Mouse (Mus musculus): Measurements from ENCODE around the gene Serinc5.
A peak's percentile ranks its signal among the peaks of the same experiment; 100 is the strongest.

Serinc5 gene

GRCm38 (mm10) chr13:92742886-92743285 is 132.0 kb downstream of the Serinc5 start:
- no peak for DNase-seq (ENCODE audit: low read depth, low spot score)

DNA sequence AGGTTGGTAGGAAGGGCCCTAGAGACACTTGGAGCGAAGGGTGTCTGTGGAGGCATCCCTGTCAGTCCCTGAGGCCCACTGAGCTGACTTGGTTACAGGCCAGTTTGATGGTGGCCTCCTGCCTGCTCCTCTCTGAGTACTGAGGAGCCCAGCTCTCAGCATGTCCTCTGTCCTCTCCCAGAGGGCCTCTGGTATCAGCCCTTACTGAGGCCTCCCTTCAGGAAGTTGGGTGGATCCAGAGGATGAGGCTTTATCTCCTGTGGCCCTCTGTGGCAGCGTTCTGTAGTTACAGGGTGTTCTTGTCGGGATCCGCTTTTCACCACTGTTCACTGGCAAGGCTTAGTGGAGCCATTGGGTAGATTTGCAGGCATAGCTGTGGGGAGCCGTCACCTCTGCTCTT is 132.4 kb downstream of the Serinc5 start:
- DNase-seq (ENCODE audit: low read depth, low spot score), result no peak

GRCm38 (mm10) chr13:92750976-92751518 is 140.2 kb downstream of the Serinc5 start:
- peak; percentile 93 for DNase-seq (ENCODE audit: low read depth, low spot score)

GRCm38 (mm10) chr13:92751726-92752565 is 141.1 kb downstream of the Serinc5 start:
- DNase-seq (ENCODE audit: low read depth, low spot score), result peak; percentile 98

DNA sequence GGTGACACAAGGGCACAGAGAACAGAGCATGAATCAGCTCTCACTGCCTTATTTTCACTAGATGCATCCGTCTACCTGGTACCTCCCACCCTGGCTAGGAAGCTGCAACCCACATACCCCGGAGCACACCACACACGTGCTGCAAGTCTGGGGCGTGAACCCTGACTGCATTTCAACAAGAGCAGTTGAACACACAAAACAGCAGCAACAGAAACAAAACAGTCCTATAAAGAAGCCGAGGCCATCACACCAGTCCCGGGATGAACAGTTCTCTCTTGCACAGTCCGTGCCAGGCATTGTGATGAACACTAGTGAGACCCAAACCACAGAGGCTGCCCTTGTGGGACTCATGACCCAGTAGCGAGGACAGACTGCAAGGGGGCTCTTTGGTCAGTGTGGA is 142.8 kb downstream of the Serinc5 start:
- no peak for DNase-seq (ENCODE audit: low read depth, low spot score)

DNA sequence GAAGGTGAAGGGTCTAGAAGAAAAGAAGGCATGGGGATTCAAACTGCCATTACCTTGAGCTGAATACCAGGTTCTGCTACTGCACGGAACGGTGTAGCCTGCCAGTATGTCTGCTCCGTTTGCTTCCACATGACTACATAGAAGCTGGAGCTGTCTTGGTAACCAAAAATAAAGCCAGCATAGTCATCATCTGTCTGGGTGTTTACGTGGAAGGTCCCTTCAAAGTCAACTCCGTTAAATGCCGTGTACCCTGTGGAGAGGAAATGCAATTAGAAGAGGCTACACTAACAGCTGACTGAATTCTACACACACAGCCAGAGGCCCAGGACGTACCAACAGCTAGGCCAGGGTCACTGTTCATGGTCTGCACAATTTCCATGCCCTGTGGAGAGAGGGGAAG is 144.1 kb downstream of the Serinc5 start:
- peak; percentile 36 for DNase-seq (ENCODE audit: low read depth, low spot score)

DNA sequence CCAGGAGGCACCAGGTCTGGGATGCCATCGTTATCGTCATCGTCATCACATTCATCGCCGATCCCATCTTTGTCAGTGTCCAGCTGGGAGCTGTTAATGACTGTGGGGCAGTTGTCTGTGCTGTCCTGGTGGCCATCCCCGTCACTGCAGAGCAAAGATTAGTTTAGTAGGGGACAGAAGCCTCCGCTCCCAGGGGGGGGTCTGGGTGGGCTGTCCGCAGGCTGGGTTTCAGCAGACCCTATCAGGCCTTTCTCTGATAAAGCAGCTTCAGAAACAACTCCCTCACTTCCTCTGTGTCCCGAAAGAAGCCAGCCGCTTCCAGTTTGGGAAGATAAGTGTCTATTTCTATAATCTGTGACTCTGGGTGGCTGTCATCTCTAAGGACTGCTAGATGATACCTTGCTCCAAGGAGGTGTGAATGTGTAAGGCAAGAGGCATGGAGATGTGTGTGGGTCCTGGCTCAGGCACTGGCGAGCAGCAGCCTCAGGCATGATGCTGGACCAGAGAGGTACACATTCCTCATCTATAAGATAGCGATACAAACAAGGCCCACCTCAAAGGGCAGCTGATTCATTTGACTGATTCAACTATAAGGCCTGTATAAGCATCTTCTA is 147.2 kb downstream of the Serinc5 start:
- DNase-seq (ENCODE audit: low read depth, low spot score), result no peak

- peak; percentile 45 for DNase-seq (ENCODE audit: low read depth, low spot score)
These were observed 148.2 kb downstream of the Serinc5 start for GRCm38 (mm10) chr13:92759096-92759495.

DNA sequence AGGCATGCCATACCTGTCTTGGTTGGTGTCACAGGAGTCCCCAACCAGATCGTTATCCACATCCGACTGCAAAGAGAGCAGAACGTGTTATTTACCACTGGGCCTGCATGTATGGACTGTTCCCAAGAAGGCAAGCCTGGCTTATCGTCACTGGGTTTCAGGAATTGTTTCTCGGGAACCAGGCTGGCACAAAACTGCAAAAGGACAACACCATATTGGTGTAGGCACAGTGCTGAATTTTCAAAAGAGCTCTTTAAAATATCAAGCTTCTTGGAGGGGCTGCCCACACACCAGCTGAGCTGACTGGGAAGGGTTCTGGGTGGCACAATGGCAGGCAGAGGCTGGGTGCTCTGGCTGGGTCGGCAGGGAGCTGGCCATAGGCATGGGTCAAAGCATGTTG is 149.6 kb downstream of the Serinc5 start:
- peak; percentile 81 for DNase-seq (ENCODE audit: low read depth, low spot score)

Measured in brain, adult 2 months (tissue).